Mouse (Mus musculus): ENCODE measurements around the gene Phf8. TPM values are rescaled to one million over a fixed set of nuclear protein-coding genes. Genes with fewer than 3 reads are reported as not detected.

The Phf8 gene
- total and polyA plus RNA-seq, 2 experiments from 2014 or later: 7.4 to 21.4 TPM

GRCm38 (mm10) chrX:151653744-151654143, 133.3 kb downstream of the Phf8 start:
- H3K4me1 ChIP-seq (ENCODE audit: insufficient read depth): no peaks in the 10 kb centered on the region
- TF ChIP-seq CTCF (IDR thresholded peaks at IDR 0.05; ENCODE audit: low read depth): no peak
- WGBS: 60% methylated on average over 2 of the region's 2 CpGs
- H3K27me3 ChIP-seq (ENCODE audit: insufficient read depth, low read length): no peaks in the 10 kb centered on the region
- no peak overlapping the region for H3K4me2 ChIP-seq (ENCODE audit: low read depth)
- no peak overlapping the region for H3K27ac ChIP-seq (ENCODE audit: low read depth, low read length)
- no peak for ATAC-seq
- H3K9me3 ChIP-seq (ENCODE audit: low read length): no peaks in the 10 kb centered on the region
- H3K36me3 ChIP-seq (ENCODE audit: insufficient read depth): no peaks in the 10 kb centered on the region
- no peak for DNase-seq
- no peak overlapping the region for H3K9ac ChIP-seq
- H3K4me3 ChIP-seq (ENCODE audit: low read depth, low read length): no peak overlapping the region

- ATAC-seq: peak; percentile 89
- peak overlapping the region; percentile 40; the same call in 1 of the 2 replicates for H3K27ac ChIP-seq (ENCODE audit: low read depth, low read length)
- no peaks in the 10 kb centered on the region for H3K4me1 ChIP-seq (ENCODE audit: insufficient read depth)
- H3K36me3 ChIP-seq (ENCODE audit: insufficient read depth): no peaks in the 10 kb centered on the region
- no peaks in the 10 kb centered on the region for H3K27me3 ChIP-seq (ENCODE audit: insufficient read depth, low read length)
- H3K4me3 ChIP-seq (ENCODE audit: low read depth, low read length): no peak overlapping the region
- no peaks in the 10 kb centered on the region for H3K9me3 ChIP-seq (ENCODE audit: low read length)
- DNase-seq: peak; percentile 17
- no peak overlapping the region for H3K9ac ChIP-seq
- 54% methylated on average over 5 of the region's 5 CpGs for WGBS
- no peak for TF ChIP-seq CTCF (IDR thresholded peaks at IDR 0.05; ENCODE audit: low read depth)
- no peak overlapping the region for H3K4me2 ChIP-seq (ENCODE audit: low read depth)
Measured at GRCm38 (mm10) chrX:151674492-151675171, 154.2 kb downstream of the Phf8 start.

Other genes with a start within 250 kb of the Phf8 start
- gene Fam120c, start 176.5 kb upstream of the Phf8 start, total RNA-seq (2014; rRNA removed): 14.2 and 16.6 TPM in 2 replicates
- gene Fam120c, start 176.5 kb upstream of the Phf8 start, polyA plus RNA-seq (2015; fragmentation: Nextera tagmentation; extraction: Ambion mirVana): 3.8 and 6.3 TPM in 2 replicates